8 mouse cellular contexts compared by ENCODE assay signal in genomic region chr9:119984536-119985011, GRCm38 (mm10). TPM values are rescaled to one million over a fixed set of nuclear protein-coding genes. Genes with fewer than 3 reads are reported as not detected.
DNase-seq lines count a peak whose midpoint lies in the region; ATAC-seq and TF ChIP-seq lines count a peak whose summit lies in the region.

Gene Csrnp1, minus strand, starts transcription at chr9:119984658.

- TF ChIP-seq CTCF in E14TG2a.4 (conservative IDR thresholded peaks at IDR 0.05; ENCODE audit: low read length): no peak
- no peak for TF ChIP-seq CTCF in small intestine, adult 2 months (IDR thresholded peaks at IDR 0.05; ENCODE audit: extremely low read depth, insufficient read length, insufficient replicate concordance, low read depth, low read length)

- H3K4me2 ChIP-seq in liver, embryonic 13.5 days: peak within 1 kb of the TSS; percentile 91

- peak within 1 kb of the TSS; percentile 86 for H3K27ac ChIP-seq in hindbrain, embryonic 10.5 days
- H3K27ac ChIP-seq in liver, embryonic 13.5 days: 0 out of 2 replicates have a peak within 1 kb of the TSS, but pooled peaks have one; percentile 11
- peak within 1 kb of the TSS; percentile 95 for H3K27ac ChIP-seq in small intestine, adult 2 months (ENCODE audit: insufficient read depth, low read depth, low read length)

- H3K9me3 ChIP-seq in E14TG2a.4 (ENCODE audit: low read length): no peaks in the 10 kb centered on the region
- H3K9me3 ChIP-seq in hindbrain, embryonic 10.5 days: no peaks in the 10 kb centered on the region
- H3K9me3 ChIP-seq in liver, embryonic 13.5 days (replicated peaks): no peaks in the 10 kb centered on the region

- TF ChIP-seq POLR2A in small intestine, adult 2 months (IDR thresholded peaks at IDR 0.05; ENCODE audit: low read depth, low read length): no peak

- 2% methylated on average over 14 of the region's 14 CpGs for WGBS in hindbrain, embryonic 10.5 days
- WGBS in liver, embryonic 13.5 days (ENCODE audit: insufficient replicate concordance): 14% methylated on average over 14 of the region's 14 CpGs
- 38% methylated on average over 14 of the region's 14 CpGs for WGBS in small intestine, adult 2 months

- peak within 1 kb of the TSS; percentile 91 for H3K4me3 ChIP-seq in E14TG2a.4 (replicated peaks; ENCODE audit: low read length)
- H3K4me3 ChIP-seq in hindbrain, embryonic 10.5 days: peak within 1 kb of the TSS; percentile 69
- peak within 1 kb of the TSS; percentile 68 for H3K4me3 ChIP-seq in liver, embryonic 13.5 days (replicated peaks)
- peak within 1 kb of the TSS; percentile 99 for H3K4me3 ChIP-seq in small intestine, adult 2 months (ENCODE audit: low read depth, low read length)

- peaks cover 12% of the 10 kb centered on the region for H3K36me3 ChIP-seq in E14TG2a.4 (ENCODE audit: insufficient read depth, low read length)
- H3K36me3 ChIP-seq in hindbrain, embryonic 10.5 days: no peaks in the 10 kb centered on the region
- H3K36me3 ChIP-seq in liver, embryonic 13.5 days: no peaks in the 10 kb centered on the region
- H3K36me3 ChIP-seq in small intestine, adult 2 months (ENCODE audit: control insufficient read depth, insufficient read depth, low read length): no peaks in the 10 kb centered on the region

- no peaks in the 10 kb centered on the region for H3K27me3 ChIP-seq in E14TG2a.4 (ENCODE audit: insufficient read depth, low read length)
- H3K27me3 ChIP-seq in hindbrain, embryonic 10.5 days (ENCODE audit: insufficient read depth, poor library complexity, severe bottlenecking): peaks cover 27% of the 10 kb centered on the region
- H3K27me3 ChIP-seq in liver, embryonic 13.5 days: peaks cover 42% of the 10 kb centered on the region
- no peaks in the 10 kb centered on the region for H3K27me3 ChIP-seq in small intestine, adult 2 months (ENCODE audit: control insufficient read depth, insufficient read depth, low read length)

- peak within 1 kb of the TSS; percentile 73 for H3K9ac ChIP-seq in liver, embryonic 13.5 days

- ATAC-seq in liver, embryonic 13.5 days (ENCODE audit: low read depth): no peak

- peaks cover 79% of the 10 kb centered on the region for H3K4me1 ChIP-seq in E14TG2a.4 (replicated peaks; ENCODE audit: low read depth, low read length)
- H3K4me1 ChIP-seq in hindbrain, embryonic 10.5 days (replicated peaks): peaks cover 56% of the 10 kb centered on the region
- peaks cover 53% of the 10 kb centered on the region for H3K4me1 ChIP-seq in liver, embryonic 13.5 days (replicated peaks)
- H3K4me1 ChIP-seq in small intestine, adult 2 months (ENCODE audit: control insufficient read depth, insufficient read depth, insufficient read length, low read length): peaks cover 29% of the 10 kb centered on the region

- DNase-seq in frontal cortex, adult 2 months (ENCODE audit: extremely low spot score in 1 of 2, low spot score in 1 of 2): no peak
- DNase-seq in frontal cortex, postnatal 25 days (ENCODE audit: low spot score in 2 of 2): no peak
- peak; percentile 80 for DNase-seq in embryo, embryonic 9.5 days (ENCODE audit: extremely low spot score)
- DNase-seq in hindbrain, embryonic 10.5 days (ENCODE audit: low spot score): peak; percentile 61
- DNase-seq in liver, embryonic 13.5 days: no peak
- no peak for DNase-seq in T-cell, adult 2 months (ENCODE audit: low spot score)

RNA-seq across cellular contexts. Expression of gene Csrnp1, which starts in this region (rescaled TPM):
- polyA plus RNA-seq in frontal cortex, adult 2 months (2012; rRNA removed): 11.2 and 16.6 TPM in 2 replicates
- polyA plus RNA-seq in hindbrain, embryonic 10.5 days (2016; fragmentation: Nextera tagmentation; extraction: Ambion mirVana): 3.5 and 4.6 TPM in 2 replicates
- 1.2 and 1.3 TPM in 2 replicates for polyA plus RNA-seq in liver, embryonic 13.5 days (2015; fragmentation: Nextera tagmentation; extraction: Ambion mirVana)
- 18.2 and 28.3 TPM in 2 replicates for polyA plus RNA-seq in small intestine, adult 2 months (2012; rRNA removed)

Comparison
In these comparisons a context has a peak if more than half of its experiments do, and no peak if none do; other contexts are left out.
1. DNase-seq: peak in embryo, embryonic 9.5 days (single experiment) and hindbrain, embryonic 10.5 days (single experiment); none in frontal cortex, adult 2 months (0 of 2), frontal cortex, postnatal 25 days (0 of 2), liver, embryonic 13.5 days (single experiment) and T-cell, adult 2 months (single experiment).
2. H3K27ac ChIP-seq: peak in every context shown above with its lines; median percentile 95 in small intestine, adult 2 months; 86 in hindbrain, embryonic 10.5 days; 11 in liver, embryonic 13.5 days.
3. Peak in every context shown above with its lines, with median percentiles within 50 percentile points of each other: H3K4me3 ChIP-seq.